Mouse (Mus musculus): ENCODE measurements around the gene Ube2e2. TPM values are rescaled to one million over a fixed set of nuclear protein-coding genes. Genes with fewer than 3 reads are reported as not detected.
"Not testable (repeated sequence)": the region's sequence is repeated elsewhere in the genome, so short reads cannot be mapped to it uniquely, and the experiment has no call there.

The Ube2e2 gene
- polyA plus RNA-seq, 1 experiment, result 43.2 TPM

DNA sequence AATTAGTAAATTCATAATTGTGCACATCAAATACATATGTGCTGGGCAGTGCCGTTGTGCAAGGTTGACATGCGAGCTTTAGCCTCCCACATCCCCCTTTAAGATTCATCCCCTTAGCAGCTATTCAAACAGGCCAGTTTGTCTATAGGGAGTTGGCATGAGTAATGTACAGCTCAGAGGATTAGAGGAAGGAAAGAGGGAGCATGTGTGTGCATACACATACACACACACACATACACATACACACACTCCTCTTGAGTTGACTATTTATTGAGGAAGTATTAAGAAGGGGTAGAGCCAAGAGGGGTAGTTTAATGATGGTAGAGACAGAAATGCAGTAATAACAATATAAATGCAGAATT lies 339.5 kb downstream of the Ube2e2 start:
- TF ChIP-seq CTCF (IDR thresholded peaks at IDR 0.05; ENCODE audit: extremely low read depth, insufficient read depth, insufficient read length, insufficient replicate concordance) (no peak), POLR2A (IDR thresholded peaks at IDR 0.05; ENCODE audit: low read depth, low read length) (no peak)
- no peak overlapping the region for H3K27ac ChIP-seq (ENCODE audit: insufficient read depth, low read length)
- DNase-seq (ENCODE audit: low read depth in 1 of 2, low spot score in 2 of 2), result no peak
- no peaks in the 10 kb centered on the region for H3K27me3 ChIP-seq (ENCODE audit: control insufficient read depth, insufficient read depth, low read length)
- 88% methylated on average over 2 of the region's 2 CpGs for WGBS
- no peaks in the 10 kb centered on the region for H3K36me3 ChIP-seq (ENCODE audit: control insufficient read depth, insufficient read depth, low read length)
- no peaks in the 10 kb centered on the region for H3K4me1 ChIP-seq (ENCODE audit: control insufficient read depth, insufficient read depth, insufficient read length)
- no peak overlapping the region for H3K4me3 ChIP-seq (ENCODE audit: extremely low read depth, insufficient read depth, insufficient read length)

DNA sequence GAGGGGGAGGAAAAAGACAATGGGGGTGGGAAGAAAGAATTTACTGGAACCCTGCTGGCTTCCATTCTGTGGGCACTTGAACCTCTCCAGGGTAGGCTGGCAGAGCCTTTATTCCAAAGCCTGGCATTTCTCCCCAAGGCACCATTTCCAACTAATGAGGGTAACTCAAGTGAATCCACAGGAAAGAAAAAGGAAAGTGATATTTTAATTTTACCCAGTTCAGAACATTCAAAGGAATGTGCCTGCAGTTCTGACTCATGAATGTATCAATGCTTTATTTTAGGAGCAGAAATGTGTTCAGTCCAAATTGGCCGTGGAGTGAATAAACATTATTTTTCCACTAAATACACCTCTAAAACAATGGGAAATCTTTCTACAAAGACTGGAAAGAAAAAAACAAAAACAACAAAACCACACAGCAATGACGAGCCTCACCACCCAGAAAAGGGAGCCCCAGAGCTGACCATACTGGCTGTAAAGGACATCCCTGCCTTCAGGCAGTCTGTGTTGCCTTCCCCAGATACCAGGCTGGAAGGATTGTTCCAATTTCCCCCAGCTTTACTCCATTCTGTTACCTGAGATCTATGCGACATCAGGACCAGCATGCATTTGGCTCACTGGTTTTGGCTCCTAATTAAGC lies 340.0 kb downstream of the Ube2e2 start:
- no peaks in the 10 kb centered on the region for H3K27me3 ChIP-seq (ENCODE audit: control insufficient read depth, insufficient read depth, low read length)
- H3K27ac ChIP-seq (ENCODE audit: insufficient read depth, low read length), result no peak overlapping the region
- 86% methylated on average over 3 of the region's 3 CpGs for WGBS
- DNase-seq (ENCODE audit: low read depth in 1 of 2, low spot score in 2 of 2), result no peak
- TF ChIP-seq POLR2A (IDR thresholded peaks at IDR 0.05; ENCODE audit: low read depth, low read length) (no peak), CTCF (IDR thresholded peaks at IDR 0.05; ENCODE audit: extremely low read depth, insufficient read depth, insufficient read length, insufficient replicate concordance) (no peak)
- H3K36me3 ChIP-seq (ENCODE audit: control insufficient read depth, insufficient read depth, low read length), result no peaks in the 10 kb centered on the region
- H3K4me1 ChIP-seq (ENCODE audit: control insufficient read depth, insufficient read depth, insufficient read length), result no peaks in the 10 kb centered on the region
- no peak overlapping the region for H3K4me3 ChIP-seq (ENCODE audit: extremely low read depth, insufficient read depth, insufficient read length)

DNA sequence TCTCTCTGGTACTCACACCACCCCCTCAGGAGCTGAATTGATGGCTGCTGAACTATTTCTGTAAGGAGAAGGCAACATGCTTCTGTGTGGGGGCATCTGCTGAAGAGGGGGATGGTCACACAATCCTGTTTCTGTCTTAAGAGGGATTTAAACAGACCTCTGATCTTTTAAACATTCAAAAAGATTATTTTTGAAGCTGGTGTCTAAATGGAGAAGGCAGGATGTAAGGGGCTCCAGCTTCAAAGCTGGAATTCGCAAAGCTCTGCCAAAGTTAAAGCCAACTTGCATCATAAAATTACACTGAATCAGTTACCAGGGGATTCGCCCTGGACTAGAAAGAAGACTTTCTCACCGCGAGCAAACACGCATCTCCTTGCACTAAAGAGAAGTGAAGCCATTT lies 346.5 kb downstream of the Ube2e2 start:
- no peaks in the 10 kb centered on the region for H3K4me1 ChIP-seq (ENCODE audit: control insufficient read depth, insufficient read depth, insufficient read length)
- DNase-seq (ENCODE audit: low read depth in 1 of 2, low spot score in 2 of 2), result no peak
- H3K36me3 ChIP-seq (ENCODE audit: control insufficient read depth, insufficient read depth, low read length), result no peaks in the 10 kb centered on the region
- H3K4me3 ChIP-seq (ENCODE audit: extremely low read depth, insufficient read depth, insufficient read length), result no peak overlapping the region
- no peak for TF ChIP-seq CTCF (IDR thresholded peaks at IDR 0.05; ENCODE audit: extremely low read depth, insufficient read depth, insufficient read length, insufficient replicate concordance)
- no peak for TF ChIP-seq POLR2A (IDR thresholded peaks at IDR 0.05; ENCODE audit: low read depth, low read length)
- H3K27ac ChIP-seq (ENCODE audit: insufficient read depth, low read length), result no peak overlapping the region
- 86% methylated on average over 5 of the region's 5 CpGs for WGBS
- no peaks in the 10 kb centered on the region for H3K27me3 ChIP-seq (ENCODE audit: control insufficient read depth, insufficient read depth, low read length)

DNA sequence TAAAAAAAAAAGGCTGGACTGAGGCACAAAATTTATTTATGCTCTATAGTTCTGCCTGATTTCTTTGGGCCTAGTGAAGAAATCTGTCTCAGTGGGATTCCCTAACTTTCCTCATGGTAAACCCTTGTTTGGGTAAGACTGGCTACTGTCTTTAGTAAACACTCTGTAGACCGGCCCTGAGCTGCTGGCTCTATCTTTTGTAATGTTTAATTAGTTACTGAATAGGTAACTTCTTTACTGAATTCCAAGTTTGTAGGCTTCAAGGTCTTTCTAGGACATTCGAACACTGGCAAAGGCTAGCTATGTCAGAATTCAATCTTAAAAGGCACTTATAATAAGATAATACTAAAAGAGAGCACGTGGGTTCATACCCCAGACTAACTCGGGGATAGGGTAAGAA lies 355.0 kb downstream of the Ube2e2 start:
- H3K27ac ChIP-seq (ENCODE audit: insufficient read depth, low read length); DNase-seq (ENCODE audit: low read depth in 1 of 2, low spot score in 2 of 2); H3K4me3 ChIP-seq (ENCODE audit: extremely low read depth, insufficient read depth, insufficient read length); H3K27me3 ChIP-seq (ENCODE audit: control insufficient read depth, insufficient read depth, low read length); H3K36me3 ChIP-seq (ENCODE audit: control insufficient read depth, insufficient read depth, low read length); H3K4me1 ChIP-seq (ENCODE audit: control insufficient read depth, insufficient read depth, insufficient read length): not testable (repeated sequence)
- WGBS, result 89% methylated on average over 4 of the region's 4 CpGs

DNA sequence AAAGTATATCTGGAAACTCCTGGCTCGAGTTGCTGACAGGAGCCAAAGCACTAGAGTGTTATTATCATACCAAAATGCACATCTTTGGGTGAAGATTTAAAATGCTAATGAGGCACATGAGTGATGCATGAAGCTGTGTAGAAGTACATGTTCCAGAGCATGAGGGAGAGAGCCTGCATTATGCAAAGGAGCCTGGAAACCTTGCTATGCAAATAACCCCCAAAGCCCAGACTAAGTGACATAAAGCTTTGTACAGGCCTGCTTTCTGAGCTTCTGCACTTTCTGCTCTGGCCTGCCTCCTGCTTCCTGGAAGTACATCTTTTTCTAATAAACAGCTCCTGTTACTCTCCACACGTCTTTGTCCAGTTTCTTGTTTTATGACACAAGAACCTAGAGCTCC lies 363.2 kb downstream of the Ube2e2 start:
- Histone ChIP-seq H3K36me3 (ENCODE audit: control insufficient read depth, insufficient read depth, low read length) (no peaks in the 10 kb centered on the region), H3K4me3 (ENCODE audit: extremely low read depth, insufficient read depth, insufficient read length) (no peak overlapping the region), H3K27ac (ENCODE audit: insufficient read depth, low read length) (no peak overlapping the region), H3K27me3 (ENCODE audit: control insufficient read depth, insufficient read depth, low read length) (no peaks in the 10 kb centered on the region), H3K4me1 (ENCODE audit: control insufficient read depth, insufficient read depth, insufficient read length) (no peaks in the 10 kb centered on the region)
- WGBS, result 71% methylated on average over 2 of the region's 2 CpGs
- TF ChIP-seq CTCF (IDR thresholded peaks at IDR 0.05; ENCODE audit: extremely low read depth, insufficient read depth, insufficient read length, insufficient replicate concordance) (no peak), POLR2A (IDR thresholded peaks at IDR 0.05; ENCODE audit: low read depth, low read length) (no peak)
- DNase-seq (ENCODE audit: low read depth in 1 of 2, low spot score in 2 of 2), result no peak

DNA sequence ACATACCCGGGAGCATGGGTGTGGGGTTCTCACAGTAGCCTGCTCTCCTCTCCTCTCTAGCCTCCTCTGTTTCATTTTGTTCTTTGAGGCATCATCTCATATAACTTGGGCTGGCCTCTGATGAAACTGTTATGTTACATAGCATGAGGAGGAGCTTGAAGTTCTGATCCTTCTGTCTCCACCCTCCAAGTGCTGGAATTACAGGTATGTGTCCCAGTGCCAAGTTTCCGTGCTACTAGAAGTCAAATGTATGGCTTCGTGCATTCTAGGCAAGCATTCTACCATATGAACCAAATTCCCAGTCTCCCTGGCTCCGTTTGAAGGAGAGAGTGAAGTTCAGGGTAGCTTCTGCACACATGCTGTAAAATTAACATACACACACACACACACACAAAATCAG lies 363.6 kb downstream of the Ube2e2 start:
- H3K36me3 ChIP-seq (ENCODE audit: control insufficient read depth, insufficient read depth, low read length), result no peaks in the 10 kb centered on the region
- H3K27ac ChIP-seq (ENCODE audit: insufficient read depth, low read length), result no peak overlapping the region
- WGBS, result 84% methylated on average over 4 of the region's 4 CpGs
- no peaks in the 10 kb centered on the region for H3K27me3 ChIP-seq (ENCODE audit: control insufficient read depth, insufficient read depth, low read length)
- H3K4me1 ChIP-seq (ENCODE audit: control insufficient read depth, insufficient read depth, insufficient read length), result no peaks in the 10 kb centered on the region
- TF ChIP-seq POLR2A (IDR thresholded peaks at IDR 0.05; ENCODE audit: low read depth, low read length), result no peak
- no peak for TF ChIP-seq CTCF (IDR thresholded peaks at IDR 0.05; ENCODE audit: extremely low read depth, insufficient read depth, insufficient read length, insufficient replicate concordance)
- DNase-seq (ENCODE audit: low read depth in 1 of 2, low spot score in 2 of 2), result no peak
- H3K4me3 ChIP-seq (ENCODE audit: extremely low read depth, insufficient read depth, insufficient read length), result no peak overlapping the region

Data from spleen, adult 2 months (tissue).